Mouse (Mus musculus): ENCODE results near the gene Zbtb32. TPM values are rescaled to one million over a fixed set of nuclear protein-coding genes. Genes with fewer than 3 reads are reported as not detected.

The Zbtb32 gene
- polyA plus RNA-seq, 1 experiment from 2014 or later, result 0.35 TPM

GRCm38 (mm10) chr7:30625530-30626384, 27.0 kb upstream of the Zbtb32 start, which contains the start of gene Cox6b1:
Cox6b1 (minus strand) TSS chr7:30626151.
- ATAC-seq (ENCODE audit: low read depth), result peak; percentile 94
- Histone ChIP-seq H3K27me3 (ENCODE audit: control insufficient read depth, insufficient read depth, low read length) (no peaks in the 10 kb centered on the region), H3K4me2 (ENCODE audit: low read depth, low read length) (peak within 1 kb of the TSS; percentile 51), H3K9ac (replicated peaks; ENCODE audit: low read depth, low read length) (peak within 1 kb of the TSS; percentile 69), H3K27ac (ENCODE audit: low read depth, low read length) (peak within 1 kb of the TSS; percentile 46; the same call in 1 of the 2 replicates), H3K4me3 (ENCODE audit: low read depth, low read length) (peak within 1 kb of the TSS; percentile 66), H3K9me3 (ENCODE audit: control insufficient read depth, low read length) (no peaks in the 10 kb centered on the region), H3K4me1 (ENCODE audit: control insufficient read depth, insufficient read depth, low read length) (peaks cover 9% of the 10 kb centered on the region; the same call in 1 of the 2 replicates), H3K36me3 (ENCODE audit: control insufficient read depth, insufficient read depth, low read length) (peaks cover 24% of the 10 kb centered on the region)
- 2% methylated on average over 44 of the region's 44 CpGs for WGBS

GRCm38 (mm10) chr7:30619202-30619601, 20.5 kb upstream of the Zbtb32 start:
- ATAC-seq (ENCODE audit: low read depth), result no peak
- H3K9me3 ChIP-seq (ENCODE audit: control insufficient read depth, low read length), result no peaks in the 10 kb centered on the region

DNA sequence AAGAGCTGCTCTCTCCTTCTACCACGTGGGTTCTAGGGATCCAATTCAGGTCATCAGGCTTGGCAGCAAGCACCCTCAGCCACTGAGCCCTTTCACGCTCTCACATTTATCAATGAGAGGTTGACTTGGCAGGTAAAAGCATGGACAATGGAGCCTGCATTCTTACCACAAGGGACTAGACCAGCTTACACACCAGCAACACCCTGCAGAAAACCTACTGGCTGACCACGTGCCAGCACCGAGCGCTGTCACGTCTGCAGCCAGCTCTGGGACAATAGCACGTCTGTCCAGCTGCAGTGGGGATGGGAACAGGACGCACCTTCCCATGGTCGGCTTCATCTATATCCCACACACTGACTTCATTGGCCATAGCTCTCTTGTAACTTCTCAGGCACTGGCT, 19.9 kb upstream of the Zbtb32 start:
- peaks cover 44% of the 10 kb centered on the region for H3K36me3 ChIP-seq (ENCODE audit: control insufficient read depth, insufficient read depth, low read length)
- WGBS, result 96% methylated on average over 9 of the region's 9 CpGs
- H3K9ac ChIP-seq (replicated peaks; ENCODE audit: low read depth, low read length), result no peak overlapping the region
- no peak overlapping the region for H3K4me2 ChIP-seq (ENCODE audit: low read depth, low read length)
- no peaks in the 10 kb centered on the region for H3K27me3 ChIP-seq (ENCODE audit: control insufficient read depth, insufficient read depth, low read length)
- no peaks in the 10 kb centered on the region for H3K9me3 ChIP-seq (ENCODE audit: control insufficient read depth, low read length)
- no peak overlapping the region for H3K4me3 ChIP-seq (ENCODE audit: low read depth, low read length)
- H3K27ac ChIP-seq (ENCODE audit: low read depth, low read length), result no peak overlapping the region
- ATAC-seq (ENCODE audit: low read depth), result no peak
- no peaks in the 10 kb centered on the region for H3K4me1 ChIP-seq (ENCODE audit: control insufficient read depth, insufficient read depth, low read length)

More at GRCm38 (mm10) chr7:30619202-30619601, 20.5 kb upstream of the Zbtb32 start:
- Histone ChIP-seq H3K27me3 (ENCODE audit: control insufficient read depth, insufficient read depth, low read length) (no peaks in the 10 kb centered on the region), H3K36me3 (ENCODE audit: control insufficient read depth, insufficient read depth, low read length) (peaks cover 46% of the 10 kb centered on the region), H3K4me1 (ENCODE audit: control insufficient read depth, insufficient read depth, low read length) (no peaks in the 10 kb centered on the region), H3K4me2 (ENCODE audit: low read depth, low read length) (no peak overlapping the region), H3K4me3 (ENCODE audit: low read depth, low read length) (no peak overlapping the region), H3K9ac (replicated peaks; ENCODE audit: low read depth, low read length) (no peak overlapping the region), H3K27ac (ENCODE audit: low read depth, low read length) (no peak overlapping the region)
- 92% methylated on average over 3 of the region's 3 CpGs for WGBS

DNA sequence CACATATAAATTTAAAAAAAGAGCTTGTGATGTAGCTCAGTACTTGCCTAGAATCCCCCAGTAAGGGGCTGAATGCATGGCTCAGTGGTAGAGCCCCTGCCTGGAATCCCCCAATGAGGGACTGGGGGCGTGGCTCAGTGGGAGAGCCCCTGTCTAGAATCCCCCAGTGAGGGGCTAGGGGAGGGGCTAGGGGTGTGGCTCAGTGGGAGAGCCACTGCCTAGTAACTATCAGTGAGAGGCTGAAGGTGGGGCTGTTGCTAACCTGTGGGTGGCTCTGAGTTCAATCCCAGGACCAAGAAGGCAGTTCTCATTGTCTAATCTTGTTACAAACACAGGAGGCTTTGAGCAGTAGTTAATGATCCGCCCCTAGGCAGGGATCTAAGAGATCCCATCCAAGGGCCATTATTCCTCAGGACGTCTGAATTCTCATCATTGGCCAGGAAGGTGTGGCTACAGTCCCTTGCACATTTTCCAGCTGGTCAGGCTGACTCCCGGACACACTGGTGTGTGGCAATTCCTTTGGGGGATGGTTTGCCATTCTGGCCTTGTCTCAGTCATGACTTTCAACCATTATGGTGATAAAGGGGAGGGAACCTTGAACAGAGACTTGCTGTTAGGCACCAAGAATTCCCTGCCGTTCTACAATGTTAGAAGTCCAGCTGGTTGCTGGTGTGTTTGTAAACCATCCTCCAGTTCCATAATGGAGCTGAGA, 16.5 kb upstream of the Zbtb32 start:
- no peak for ATAC-seq (ENCODE audit: low read depth)
- H3K9ac ChIP-seq (replicated peaks; ENCODE audit: low read depth, low read length), result no peak overlapping the region
- no peaks in the 10 kb centered on the region for H3K4me1 ChIP-seq (ENCODE audit: control insufficient read depth, insufficient read depth, low read length)
- H3K4me3 ChIP-seq (ENCODE audit: low read depth, low read length), result no peak overlapping the region
- H3K36me3 ChIP-seq (ENCODE audit: control insufficient read depth, insufficient read depth, low read length), result peaks cover 22% of the 10 kb centered on the region
- H3K27me3 ChIP-seq (ENCODE audit: control insufficient read depth, insufficient read depth, low read length), result no peaks in the 10 kb centered on the region
- WGBS, result 56% methylated on average over 5 of the region's 5 CpGs
- no peak overlapping the region for H3K27ac ChIP-seq (ENCODE audit: low read depth, low read length)
- no peak overlapping the region for H3K4me2 ChIP-seq (ENCODE audit: low read depth, low read length)
- H3K9me3 ChIP-seq (ENCODE audit: control insufficient read depth, low read length), result no peaks in the 10 kb centered on the region

DNA sequence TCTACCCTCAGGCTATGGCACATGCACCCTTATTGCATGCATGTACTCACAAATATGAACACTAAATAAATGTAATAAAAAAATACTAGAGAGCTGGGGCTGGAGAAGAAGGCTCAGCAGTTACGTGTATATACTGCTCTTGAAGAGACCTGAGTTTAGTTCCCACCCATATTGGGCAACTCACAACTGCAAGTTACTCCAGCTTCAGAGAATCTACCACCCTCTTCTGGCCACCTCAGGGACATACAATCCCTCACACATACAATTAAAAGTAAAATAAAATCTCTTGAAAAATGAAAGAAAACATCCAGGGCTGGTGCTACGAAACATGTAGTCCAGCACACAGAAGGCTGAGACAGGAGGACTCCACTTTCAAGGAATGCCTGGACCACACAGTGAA, 15.7 kb upstream of the Zbtb32 start:
- H3K9me3 ChIP-seq (ENCODE audit: control insufficient read depth, low read length), result no peaks in the 10 kb centered on the region
- ATAC-seq (ENCODE audit: low read depth), result no peak
- no peak overlapping the region for H3K4me2 ChIP-seq (ENCODE audit: low read depth, low read length)

DNA sequence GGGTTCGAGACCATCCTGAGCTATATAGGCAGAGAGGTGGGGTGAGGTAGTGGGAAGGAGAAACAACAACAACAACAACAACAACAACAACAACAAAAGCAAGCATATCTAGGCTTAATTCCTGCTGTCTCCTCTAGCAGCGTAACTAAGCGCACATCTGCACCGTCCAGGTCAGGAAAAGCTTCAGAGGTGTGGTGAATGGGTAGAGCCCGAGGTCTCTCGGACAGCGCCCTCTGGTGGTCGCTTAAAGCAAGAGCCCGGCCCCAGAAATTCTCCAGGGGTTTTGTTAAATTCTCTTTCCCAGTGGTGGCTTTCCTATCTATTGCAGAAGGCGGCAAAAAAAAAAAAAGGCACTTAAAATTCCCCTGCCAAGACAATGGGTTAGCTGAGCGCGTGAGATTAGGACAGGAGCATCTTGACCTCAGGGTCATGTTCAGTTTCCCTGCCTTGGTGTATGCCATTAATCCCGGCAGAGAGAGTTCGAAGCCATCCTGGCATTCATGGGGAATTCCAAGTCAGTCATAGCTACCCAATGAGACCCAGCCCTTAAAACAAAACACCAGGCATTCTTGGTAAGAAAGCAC, 14.9 kb upstream of the Zbtb32 start:
- no peaks in the 10 kb centered on the region for H3K9me3 ChIP-seq (ENCODE audit: control insufficient read depth, low read length)
- H3K27me3 ChIP-seq (ENCODE audit: control insufficient read depth, insufficient read depth, low read length), result no peaks in the 10 kb centered on the region
- H3K27ac ChIP-seq (ENCODE audit: low read depth, low read length), result no peak overlapping the region
- 23% methylated on average over 14 of the region's 14 CpGs for WGBS
- H3K4me1 ChIP-seq (ENCODE audit: control insufficient read depth, insufficient read depth, low read length), result no peaks in the 10 kb centered on the region
- peaks cover 19% of the 10 kb centered on the region for H3K36me3 ChIP-seq (ENCODE audit: control insufficient read depth, insufficient read depth, low read length)
- ATAC-seq (ENCODE audit: low read depth), result no peak
- H3K4me2 ChIP-seq (ENCODE audit: low read depth, low read length), result no peak overlapping the region
- H3K4me3 ChIP-seq (ENCODE audit: low read depth, low read length), result no peak overlapping the region
- no peak overlapping the region for H3K9ac ChIP-seq (replicated peaks; ENCODE audit: low read depth, low read length)

More for the DNA sequence above, 15.7 kb upstream of the Zbtb32 start:
- Histone ChIP-seq H3K4me3 (ENCODE audit: low read depth, low read length) (no peak overlapping the region), H3K27me3 (ENCODE audit: control insufficient read depth, insufficient read depth, low read length) (no peaks in the 10 kb centered on the region), H3K36me3 (ENCODE audit: control insufficient read depth, insufficient read depth, low read length) (peaks cover 22% of the 10 kb centered on the region), H3K4me1 (ENCODE audit: control insufficient read depth, insufficient read depth, low read length) (no peaks in the 10 kb centered on the region), H3K27ac (ENCODE audit: low read depth, low read length) (no peak overlapping the region), H3K9ac (replicated peaks; ENCODE audit: low read depth, low read length) (no peak overlapping the region)
- WGBS, result 89% methylated on average over 2 of the region's 2 CpGs

DNA sequence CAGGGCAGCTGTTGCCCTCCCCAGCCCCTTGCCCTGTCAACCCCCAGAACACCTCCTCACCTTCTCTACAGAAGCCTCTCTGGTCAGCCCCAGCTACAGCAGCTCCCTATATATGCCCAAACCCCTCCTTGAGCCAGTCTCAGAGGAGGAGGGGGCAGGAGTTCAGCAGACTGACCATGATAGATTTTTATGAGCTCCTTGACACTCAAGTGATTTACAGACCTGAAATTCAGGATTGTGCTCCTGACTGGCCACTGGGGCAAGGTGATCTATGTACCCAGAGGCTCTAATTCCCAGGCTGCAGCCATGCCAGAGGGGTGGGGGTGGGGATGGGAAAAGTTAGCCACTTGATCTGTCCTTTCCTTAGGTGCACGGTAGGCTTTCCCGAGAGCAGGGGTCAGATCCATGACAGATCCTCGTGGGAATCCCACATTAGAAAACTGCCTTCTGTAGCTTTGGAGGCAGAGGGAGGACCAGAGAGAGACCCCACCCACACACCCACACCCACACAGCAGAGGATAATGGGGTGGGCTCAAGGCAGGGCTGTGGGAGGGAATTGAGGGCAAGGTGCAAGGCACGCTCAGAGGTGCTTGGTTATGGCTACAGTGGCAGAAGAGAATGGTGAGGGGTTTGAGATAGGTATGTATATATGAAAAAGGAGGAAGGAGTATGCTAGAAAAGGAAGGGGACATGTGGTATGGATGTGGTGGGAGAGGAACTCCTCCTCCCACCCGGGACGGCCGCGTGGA, 14.1 kb upstream of the Zbtb32 start, which contains the start of gene Upk1a:
Gene Upk1a, minus strand, starts transcription at position 194 of the 749 bp plus-strand sequence.
- H3K4me3 ChIP-seq (ENCODE audit: low read depth, low read length), result no peak within 1 kb of the TSS
- H3K4me2 ChIP-seq (ENCODE audit: low read depth, low read length), result no peak within 1 kb of the TSS
- peaks cover 15% of the 10 kb centered on the region for H3K36me3 ChIP-seq (ENCODE audit: control insufficient read depth, insufficient read depth, low read length)
- no peaks in the 10 kb centered on the region for H3K9me3 ChIP-seq (ENCODE audit: control insufficient read depth, low read length)
- no peak within 1 kb of the TSS for H3K27ac ChIP-seq (ENCODE audit: low read depth, low read length)
- 68% methylated on average over 8 of the region's 8 CpGs for WGBS
- no peaks in the 10 kb centered on the region for H3K4me1 ChIP-seq (ENCODE audit: control insufficient read depth, insufficient read depth, low read length)
- no peak within 1 kb of the TSS for H3K9ac ChIP-seq (replicated peaks; ENCODE audit: low read depth, low read length)
- H3K27me3 ChIP-seq (ENCODE audit: control insufficient read depth, insufficient read depth, low read length), result no peaks in the 10 kb centered on the region
- ATAC-seq (ENCODE audit: low read depth), result no peak

GRCm38 (mm10) chr7:30610043-30610442, 11.3 kb upstream of the Zbtb32 start:
- 58% methylated on average over 7 of the region's 7 CpGs for WGBS
- Histone ChIP-seq H3K4me3 (ENCODE audit: low read depth, low read length) (no peak overlapping the region), H3K27ac (ENCODE audit: low read depth, low read length) (no peak overlapping the region), H3K4me2 (ENCODE audit: low read depth, low read length) (no peak overlapping the region), H3K36me3 (ENCODE audit: control insufficient read depth, insufficient read depth, low read length) (no peaks in the 10 kb centered on the region), H3K9me3 (ENCODE audit: control insufficient read depth, low read length) (no peaks in the 10 kb centered on the region), H3K4me1 (ENCODE audit: control insufficient read depth, insufficient read depth, low read length) (no peaks in the 10 kb centered on the region), H3K9ac (replicated peaks; ENCODE audit: low read depth, low read length) (no peak overlapping the region), H3K27me3 (ENCODE audit: control insufficient read depth, insufficient read depth, low read length) (no peaks in the 10 kb centered on the region)
- no peak for ATAC-seq (ENCODE audit: low read depth)
